Mouse (Mus musculus) spleen, adult 2 months (tissue): ENCODE measurements at regions not wholly inside any gene's neighbourhood (a gene's known extent, or its start where the extent isn't known, plus 50 kb on each side); places are given as distances from the start of the nearest gene placed in this dataset.

ENCODE experiments used
- DNase-seq, 2 experiments: peaks; one replicate each; pipeline versions ENCODE4 v3.0.0 to v3.0.0-alpha.2; 2012 to 2021; ENCODE audit warnings: low spot score in 2 of 2, low read depth in 1 of 2
- H3K27ac ChIP-seq: fragments of 200-500 bp; 2 replicates; pipeline ENCODE4 v1.5.1; 2012; ENCODE audit warnings: low read length, inconsistent platforms; ENCODE audit not compliant: insufficient read depth
- H3K27me3 ChIP-seq: fragments of 200-500 bp; 2 replicates; pipeline ENCODE4 v1.6.1; 2012; ENCODE audit warnings: mild to moderate bottlenecking, moderate library complexity, low read length, inconsistent platforms; ENCODE audit not compliant: control insufficient read depth, insufficient read depth
- H3K36me3 ChIP-seq: fragments of 200-500 bp; 2 replicates; pipeline ENCODE4 v1.6.1; 2012; ENCODE audit warnings: mild to moderate bottlenecking, low read length, inconsistent platforms; ENCODE audit not compliant: control insufficient read depth, insufficient read depth
- H3K4me1 ChIP-seq: fragments of 200-500 bp; 2 replicates; pipeline ENCODE4 v1.6.1; 2011; ENCODE audit warnings: inconsistent platforms; ENCODE audit not compliant: control insufficient read depth, insufficient read depth, insufficient read length
- H3K4me3 ChIP-seq: fragments of 200-500 bp; 2 replicates; pipeline ENCODE4 v1.5.1; 2011; ENCODE audit warnings: mild to moderate bottlenecking, inconsistent platforms; ENCODE audit not compliant: insufficient read depth, insufficient read length; ENCODE audit errors: extremely low read depth
- CTCF ChIP-seq: fragments of 200-500 bp; IDR thresholded peaks from 2 replicates; pipeline ENCODE4 v1.5.1; 2011; ENCODE audit warnings: mild to moderate bottlenecking, inconsistent platforms; ENCODE audit not compliant: insufficient read depth, insufficient read length, insufficient replicate concordance; ENCODE audit errors: extremely low read depth
- POLR2A ChIP-seq: fragments of 200-500 bp; IDR thresholded peaks from 2 replicates; pipeline ENCODE4 v1.6.1; 2011; ENCODE audit warnings: low read depth, low read length, inconsistent platforms
- WGBS: fragments of 180-500 bp; shearing (Covaris S2); methylation state at CpG from one replicate; pipeline ENCODE4 v1.1.7; 2018; 5-methylcytosine and 5-hydroxymethylcytosine counted together

- WGBS: 100% methylated on average over 1 of the region's 1 CpGs
- no peak overlapping the region for H3K27ac ChIP-seq
- TF ChIP-seq POLR2A (no peak), CTCF (no peak)
Observed at GRCm38 (mm10) chr9:87850133-87850532, 119.1 kb upstream of the Tbx18 start.

DNA sequence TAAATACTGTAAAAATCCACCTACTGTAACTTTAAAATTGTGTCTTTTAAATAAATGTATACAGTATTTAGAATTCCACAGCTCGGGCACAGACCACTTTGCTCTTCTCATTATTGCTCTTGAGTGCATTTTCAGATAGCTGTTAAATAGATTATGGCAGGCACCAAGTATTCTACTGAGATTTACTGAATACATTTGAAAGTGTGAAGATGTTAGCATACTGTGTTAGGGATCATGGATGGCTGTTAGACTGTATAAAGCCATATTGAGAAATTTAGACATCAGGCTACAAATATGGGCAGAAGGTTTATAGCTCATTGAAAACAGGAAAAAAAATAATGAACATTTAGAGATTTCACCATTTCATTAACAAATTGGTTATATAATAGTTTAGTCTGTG lies 130.5 kb upstream of the Tbx18 start:
- DNase-seq: no peak
- Histone ChIP-seq H3K4me1 (no peaks in the 10 kb centered on the region), H3K4me3 (no peak overlapping the region), H3K27ac (no peak overlapping the region), H3K27me3 (no peaks in the 10 kb centered on the region), H3K36me3 (no peaks in the 10 kb centered on the region)
- WGBS: 77% methylated on average over 1 of the region's 1 CpGs
- TF ChIP-seq CTCF (no peak), POLR2A (no peak)

More at GRCm38 (mm10) chr9:87850133-87850532, 119.1 kb upstream of the Tbx18 start:
- Histone ChIP-seq H3K4me1 (no peaks in the 10 kb centered on the region), H3K36me3 (no peaks in the 10 kb centered on the region), H3K4me3 (no peak overlapping the region), H3K27me3 (no peaks in the 10 kb centered on the region)
- DNase-seq: no peak

GRCm38 (mm10) chr9:87865236-87865635 lies 134.2 kb upstream of the Tbx18 start:
- WGBS: 90% methylated on average over 6 of the region's 6 CpGs
- no peak overlapping the region for H3K4me3 ChIP-seq
- H3K27ac ChIP-seq: no peak overlapping the region
- no peaks in the 10 kb centered on the region for H3K4me1 ChIP-seq
- no peaks in the 10 kb centered on the region for H3K27me3 ChIP-seq
- no peak for DNase-seq
- TF ChIP-seq CTCF (no peak), POLR2A (no peak)
- no peaks in the 10 kb centered on the region for H3K36me3 ChIP-seq

- no peak for TF ChIP-seq POLR2A
- TF ChIP-seq CTCF: no peak
- no peaks in the 10 kb centered on the region for H3K4me1 ChIP-seq
- no peaks in the 10 kb centered on the region for H3K36me3 ChIP-seq
- H3K4me3 ChIP-seq: no peak overlapping the region
- no peak for DNase-seq
- no peak overlapping the region for H3K27ac ChIP-seq
- H3K27me3 ChIP-seq: no peaks in the 10 kb centered on the region
- 89% methylated on average over 6 of the region's 6 CpGs for WGBS
Observed at GRCm38 (mm10) chr9:87872384-87872905, 141.4 kb upstream of the Tbx18 start.

- no peak for DNase-seq
- TF ChIP-seq POLR2A (no peak), CTCF (no peak)
- no peaks in the 10 kb centered on the region for H3K4me1 ChIP-seq
- H3K27me3 ChIP-seq: no peaks in the 10 kb centered on the region
- no peaks in the 10 kb centered on the region for H3K36me3 ChIP-seq
- no peak overlapping the region for H3K27ac ChIP-seq
- 69% methylated on average over 1 of the region's 1 CpGs for WGBS
- no peak overlapping the region for H3K4me3 ChIP-seq
Observed at GRCm38 (mm10) chr9:87882587-87882986, 151.5 kb upstream of the Tbx18 start.

- no peak for DNase-seq
- no peak overlapping the region for H3K4me3 ChIP-seq
- H3K27ac ChIP-seq: no peak overlapping the region
- H3K4me1 ChIP-seq: no peaks in the 10 kb centered on the region
- H3K27me3 ChIP-seq: no peaks in the 10 kb centered on the region
- H3K36me3 ChIP-seq: no peaks in the 10 kb centered on the region
- TF ChIP-seq POLR2A: no peak
- TF ChIP-seq CTCF: no peak
Observed at GRCm38 (mm10) chr9:87883069-87883468, 152.0 kb upstream of the Tbx18 start.

DNA sequence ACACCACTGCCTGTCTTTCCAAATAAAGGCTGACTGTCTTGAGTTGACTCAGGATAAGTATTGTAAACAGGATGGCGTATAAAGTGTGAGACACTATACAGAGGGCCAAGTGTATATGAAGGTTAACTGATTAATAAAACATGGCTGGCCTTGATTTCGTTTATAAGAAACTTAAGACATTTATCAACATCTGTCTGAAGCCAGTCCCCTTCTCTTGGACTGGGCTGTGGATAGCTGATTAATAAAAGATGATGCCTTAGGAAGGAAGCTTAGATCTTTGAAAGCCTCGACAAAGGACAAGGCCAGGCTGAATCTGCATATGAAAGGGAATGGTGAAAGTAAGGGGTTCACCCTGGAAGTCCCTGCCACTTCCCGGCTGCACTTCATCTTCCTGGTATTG lies 163.0 kb upstream of the Tbx18 start:
- H3K27me3 ChIP-seq: no peaks in the 10 kb centered on the region
- TF ChIP-seq POLR2A: no peak
- DNase-seq: no peak
- no peak overlapping the region for H3K4me3 ChIP-seq
- no peak overlapping the region for H3K27ac ChIP-seq
- H3K4me1 ChIP-seq: no peaks in the 10 kb centered on the region
- no peaks in the 10 kb centered on the region for H3K36me3 ChIP-seq
- WGBS: 50% methylated on average over 4 of the region's 4 CpGs

DNA sequence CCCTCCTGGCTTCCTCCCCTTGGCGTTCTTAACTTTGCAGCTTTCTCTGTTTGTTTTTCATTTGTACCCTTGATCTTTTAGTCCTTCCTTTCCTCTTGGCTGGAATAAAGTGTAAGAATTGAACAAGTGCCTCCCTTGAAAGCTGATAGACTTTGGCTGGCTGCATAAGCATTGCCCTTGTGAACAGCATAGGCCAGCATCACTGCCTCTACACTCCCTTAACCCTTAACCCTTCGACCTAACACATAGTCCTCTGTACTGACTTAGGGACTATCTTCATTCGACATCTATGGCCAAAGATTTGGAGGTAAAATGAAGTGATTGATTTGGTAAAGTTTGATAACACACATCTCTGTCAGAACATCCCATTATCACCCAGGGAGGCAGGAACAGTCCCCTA lies 163.5 kb upstream of the Tbx18 start:
- H3K36me3 ChIP-seq: no peaks in the 10 kb centered on the region
- H3K4me3 ChIP-seq: no peak overlapping the region
- H3K27ac ChIP-seq: no peak overlapping the region
- H3K4me1 ChIP-seq: no peaks in the 10 kb centered on the region
- WGBS: 62% methylated on average over 3 of the region's 3 CpGs
- TF ChIP-seq CTCF (no peak), POLR2A (no peak)
- DNase-seq: no peak
- no peaks in the 10 kb centered on the region for H3K27me3 ChIP-seq
